Mouse (Mus musculus) MEL (cell line): ENCODE measurements around the gene Grhl3. TPM values are rescaled to one million over a fixed set of nuclear protein-coding genes. Genes with fewer than 3 reads are reported as not detected.
A peak's percentile ranks its signal among the peaks of the same experiment; 100 is the strongest.

Experiments used
- DNase-seq: peaks from one replicate; pipeline ENCODE4 v3.0.0; 2011; ENCODE audit warnings: low read depth, low spot score
- H3K27ac ChIP-seq: 2 replicates; pipeline ENCODE4 v1.5.1; 2012; ENCODE audit warnings: low read depth, mild to moderate bottlenecking, control low read depth, low read length, moderate library complexity; ENCODE audit not compliant: control insufficient read depth
- H3K27me3 ChIP-seq, 2 experiments: fragments of 150-350 bp in 1 of 2; sonication (generic) in 1 of 2; 2 replicates each; pipeline ENCODE4 v1.6.1; 2012; ENCODE audit warnings: low read length in 2 of 2, mild to moderate bottlenecking in 2 of 2, improper control_type of control experiment in 1 of 2, moderate library complexity in 1 of 2; ENCODE audit not compliant: insufficient read depth in 2 of 2, control insufficient read depth in 1 of 2
- H3K36me3 ChIP-seq, 2 experiments: 2 replicates each; pipeline ENCODE4 v1.6.1; 2012 to 2014; ENCODE audit warnings: low read length in 2 of 2, improper control_type of control experiment in 1 of 2, inconsistent platforms in 1 of 2, mild to moderate bottlenecking in 1 of 2; ENCODE audit not compliant: insufficient read depth in 2 of 2, control insufficient read depth in 1 of 2
- H3K4me1 ChIP-seq, 2 experiments: fragments of 150-350 bp in 1 of 2; sonication (generic) in 1 of 2; 2 replicates each; pipeline ENCODE4 v1.6.1; 2012; ENCODE audit warnings: low read length in 2 of 2, improper control_type of control experiment in 1 of 2, mild to moderate bottlenecking in 1 of 2; ENCODE audit not compliant: insufficient read depth in 2 of 2, control insufficient read depth in 1 of 2
- H3K4me3 ChIP-seq, 2 experiments: fragments of 150-350 bp in 1 of 2; sonication (generic) in 1 of 2; 2 replicates each; pipeline ENCODE4 v1.5.1; 2012; ENCODE audit warnings: low read depth in 2 of 2, low read length in 2 of 2, mild to moderate bottlenecking in 2 of 2, moderate library complexity in 2 of 2, control low read depth in 1 of 2, improper control_type of control experiment in 1 of 2; ENCODE audit not compliant: control insufficient read depth in 1 of 2, insufficient read depth in 1 of 2
- H3K79me2 ChIP-seq: 2 replicates; pipeline ENCODE4 v1.6.1; 2012; ENCODE audit warnings: mild to moderate bottlenecking, low read length, moderate library complexity; ENCODE audit not compliant: control insufficient read depth, poor library complexity, insufficient read depth
- H3K9ac ChIP-seq: 2 replicates; pipeline ENCODE4 v1.6.1; 2012; ENCODE audit warnings: low read depth, mild to moderate bottlenecking, control low read depth, low read length, moderate library complexity; ENCODE audit not compliant: control insufficient read depth, poor library complexity, severe bottlenecking
- H3K9me3 ChIP-seq: fragments of 150-350 bp; sonication (generic); replicated peaks from 2 replicates; pipeline ENCODE4 v1.6.1; 2012; ENCODE audit warnings: mild to moderate bottlenecking, low read length, improper control_type of control experiment, moderate library complexity; ENCODE audit not compliant: insufficient read depth
- BHLHE40 ChIP-seq: IDR thresholded peaks from 2 replicates; pipeline ENCODE4 v1.6.1; 2012; ENCODE audit warnings: low read depth, mild to moderate bottlenecking, inconsistent platforms, low read length, improper control_type of control experiment, borderline replicate concordance
- CHD1 ChIP-seq: IDR thresholded peaks from 2 replicates; pipeline ENCODE4 v1.6.1; 2012; ENCODE audit warnings: low read depth, mild to moderate bottlenecking, inconsistent platforms, low read length, improper control_type of control experiment
- CHD2 ChIP-seq: IDR thresholded peaks from 2 replicates; pipeline ENCODE4 v1.6.1; 2011; ENCODE audit warnings: low read length, improper control_type of control experiment
- CTCF ChIP-seq, 3 experiments: IDR thresholded peaks in 2 of 3; conservative IDR thresholded peaks in 1 of 3; 2 replicates each; pipeline ENCODE4 v1.5.1; 2011 to 2012; ENCODE audit warnings: low read length in 3 of 3, low read depth in 2 of 3, mild to moderate bottlenecking in 2 of 3, improper control_type of control experiment in 1 of 3, inconsistent platforms in 1 of 3, mixed read lengths in 1 of 3, moderate library complexity in 1 of 3; ENCODE audit not compliant: control insufficient read depth in 1 of 3, insufficient read depth in 1 of 3, poor library complexity in 1 of 3, severe bottlenecking in 1 of 3
- EP300 ChIP-seq, 2 experiments: IDR thresholded peaks; 2 replicates each; pipeline ENCODE4 v1.6.1; 2011; ENCODE audit warnings: improper control_type of control experiment in 2 of 2, low read length in 2 of 2, low read depth in 1 of 2, mild to moderate bottlenecking in 1 of 2
- ETS1 ChIP-seq: IDR thresholded peaks from 2 replicates; pipeline ENCODE4 v1.6.1; 2012; ENCODE audit warnings: low read depth, mild to moderate bottlenecking, inconsistent platforms, low read length, improper control_type of control experiment, moderate library complexity
- GABPA ChIP-seq: IDR thresholded peaks from 2 replicates; pipeline ENCODE4 v1.6.1; 2012; ENCODE audit warnings: low read depth, mild to moderate bottlenecking, inconsistent platforms, low read length, improper control_type of control experiment, moderate library complexity
- JUND ChIP-seq: IDR thresholded peaks from 2 replicates; pipeline ENCODE4 v1.6.1; 2011; ENCODE audit warnings: low read depth, mild to moderate bottlenecking, improper control_type of control experiment, low read length
- KAT2A ChIP-seq: conservative IDR thresholded peaks from 2 replicates; pipeline ENCODE4 v1.6.1; 2012; ENCODE audit warnings: low read depth, low read length, improper control_type of control experiment, inconsistent platforms
- MAFK ChIP-seq: IDR thresholded peaks from 2 replicates; pipeline ENCODE4 v1.6.1; 2011; ENCODE audit warnings: low read depth, mild to moderate bottlenecking, low read length, improper control_type of control experiment, borderline replicate concordance
- MAZ ChIP-seq: IDR thresholded peaks from 2 replicates; pipeline ENCODE4 v1.6.1; 2012; ENCODE audit warnings: low read depth, mild to moderate bottlenecking, inconsistent platforms, low read length, improper control_type of control experiment
- NELFE ChIP-seq: IDR thresholded peaks from 2 replicates; pipeline ENCODE4 v1.6.1; 2011; ENCODE audit warnings: low read depth, low read length, improper control_type of control experiment
- POLR2A ChIP-seq, 2 experiments: IDR thresholded peaks; 2 replicates each; pipeline ENCODE4 v1.6.1; 2011 to 2012; ENCODE audit warnings: low read length in 2 of 2, mild to moderate bottlenecking in 2 of 2, control low read depth in 1 of 2, improper control_type of control experiment in 1 of 2, low read depth in 1 of 2, moderate library complexity in 1 of 2; ENCODE audit not compliant: control insufficient read depth in 1 of 2, insufficient read depth in 1 of 2, poor library complexity in 1 of 2
- POLR2AphosphoS5 ChIP-seq: IDR thresholded peaks from 2 replicates; pipeline ENCODE4 v1.6.1; 2012; ENCODE audit warnings: low read depth, borderline replicate concordance, mild to moderate bottlenecking, inconsistent platforms, low read length, moderate library complexity, mixed read lengths
- RCOR1 ChIP-seq: IDR thresholded peaks from 2 replicates; pipeline ENCODE4 v1.6.1; 2012; ENCODE audit warnings: low read depth, mild to moderate bottlenecking, inconsistent platforms, low read length, improper control_type of control experiment
- SIN3A ChIP-seq: IDR thresholded peaks from 2 replicates; pipeline ENCODE4 v1.6.1; 2012; ENCODE audit warnings: low read length, improper control_type of control experiment, inconsistent platforms
- SMC3 ChIP-seq: IDR thresholded peaks from 2 replicates; pipeline ENCODE4 v1.6.1; 2011; ENCODE audit warnings: low read depth, low read length, improper control_type of control experiment
- TAL1 ChIP-seq: IDR thresholded peaks from 2 replicates; pipeline ENCODE4 v1.6.1; 2012; ENCODE audit warnings: mild to moderate bottlenecking, inconsistent platforms, low read length, moderate library complexity, mixed read lengths
- TBP ChIP-seq: IDR thresholded peaks from 2 replicates; pipeline ENCODE4 v1.8.0; 2011; ENCODE audit warnings: low read depth, low read length, improper control_type of control experiment
- ZC3H11A ChIP-seq: IDR thresholded peaks from 2 replicates; pipeline ENCODE4 v1.6.1; 2012; ENCODE audit warnings: low read depth, mild to moderate bottlenecking, inconsistent platforms, low read length, improper control_type of control experiment
- ZKSCAN1 ChIP-seq: IDR thresholded peaks from 2 replicates; pipeline ENCODE4 v1.6.1; 2012; ENCODE audit warnings: low read depth, mild to moderate bottlenecking, inconsistent platforms, low read length, improper control_type of control experiment, moderate library complexity
- polyA plus RNA-seq, 2 experiments: library from polyadenylated mRNA; stranded (reverse) in 1 of 2; unstranded in 1 of 2; fragments of >175 nt in 1 of 2; fragments of >200 nt in 1 of 2; gene quantifications; 2 replicates each; pipeline versions ENCODE4 v1.2.1 to v1.2.4; 2012; ENCODE audit warnings: low replicate concordance in 2 of 2, low read depth in 1 of 2; ENCODE audit not compliant: insufficient read length in 2 of 2, insufficient read depth in 1 of 2, missing spikeins in 1 of 2
- total RNA-seq: library from RNA; depleted of rRNA; stranded (reverse); fragments of 300-350 nt; gene quantifications from 2 replicates; pipeline ENCODE4 v1.2.3, GENCODE M21; 2012; rRNA removed

Gene Grhl3
- total and polyA plus RNA-seq, 3 experiments = not detected

GRCm38 (mm10) chr4:135493691-135494520 lies 79.5 kb downstream of the Grhl3 start (continued):
- TF ChIP-seq EP300 (IDR thresholded peaks at IDR 0.05; ENCODE audit: low read depth in 1 of 2, low read length in 2 of 2) = no peak
- TF ChIP-seq GABPA = no peak
- TF ChIP-seq ZC3H11A = no peak
- TF ChIP-seq MAZ = no peak
- no peak for TF ChIP-seq MAFK
- no peak for TF ChIP-seq TAL1
- TF ChIP-seq CTCF (IDR thresholded peaks at IDR 0.05 in 2 of 3, conservative IDR thresholded peaks at IDR 0.05 in 1 of 3; ENCODE audit: control insufficient read depth in 1 of 3, insufficient read depth in 1 of 3, low read depth in 2 of 3, low read length in 3 of 3, poor library complexity in 1 of 3, severe bottlenecking in 1 of 3) = peak in 2 of 3 experiments; percentile 52 to 58; a peak in 4 of 6 replicates
- TF ChIP-seq CHD2 = no peak
- TF ChIP-seq POLR2A (IDR thresholded peaks at IDR 0.05; ENCODE audit: control insufficient read depth in 1 of 2, insufficient read depth in 1 of 2, low read depth in 1 of 2, low read length in 2 of 2, poor library complexity in 1 of 2) = peak in 1 of 2 experiments; percentile 41; a peak in 1 of 4 replicates
- peak; percentile 28; the same call in 1 of the 2 replicates for TF ChIP-seq NELFE
- TF ChIP-seq RCOR1 = no peak
- peak; percentile 55; the same call in 1 of the 2 replicates for TF ChIP-seq CHD1
- TF ChIP-seq SIN3A = peak; percentile 79; the same call in 1 of the 2 replicates
- TF ChIP-seq TBP = 0 out of 2 replicates have a peak, but pooled peaks have one; percentile 25
- no peak for TF ChIP-seq JUND
- peak; percentile 23; the same call in 1 of the 2 replicates for TF ChIP-seq SMC3
- no peak for TF ChIP-seq BHLHE40
- TF ChIP-seq ETS1 = 0 out of 2 replicates have a peak, but pooled peaks have one; percentile 17
- no peak for TF ChIP-seq ZKSCAN1
- no peak for TF ChIP-seq KAT2A
- no peak for TF ChIP-seq POLR2AphosphoS5

- Histone ChIP-seq H3K9me3 (no peaks in the 10 kb centered on the region), H3K4me1 (peaks cover 2 to 16% of the 10 kb centered on the region in 2 experiments; a peak in 3 of 4 replicates), H3K9ac (peak overlapping the region; percentile 40), H3K4me3 (peak overlapping the region; percentile 58 to 96), H3K36me3 (no peaks in the 10 kb centered on the region; a peak in 2 of 4 replicates), H3K79me2 (no peaks in the 10 kb centered on the region; the same call in 1 of the 2 replicates), H3K27me3 (no peaks in the 10 kb centered on the region), H3K27ac (no peak overlapping the region)
- TF ChIP-seq NELFE = 0 out of 2 replicates have a peak, but pooled peaks have one; percentile 11
- no peak for TF ChIP-seq POLR2A (IDR thresholded peaks at IDR 0.05; ENCODE audit: control insufficient read depth in 1 of 2, insufficient read depth in 1 of 2, low read depth in 1 of 2, low read length in 2 of 2, poor library complexity in 1 of 2)
- TF ChIP-seq BHLHE40 = no peak
- peak; percentile 40 for DNase-seq
These were observed 80.2 kb downstream of the Grhl3 start for GRCm38 (mm10) chr4:135493271-135493670.

Other genes starting within 250 kb of the Grhl3 start
- gene Srrm1, start 220.3 kb downstream of the Grhl3 start, total RNA-seq = 26.9 and 29.4 TPM in 2 replicates
- 100 to 1,000 TPM; 138 to 285 TPM for gene Srrm1, start 220.3 kb downstream of the Grhl3 start, polyA plus RNA-seq
- gene Ncmap, start 175.4 kb downstream of the Grhl3 start, total RNA-seq = 0.08 TPM in 1 of 2 replicates, not detected in the other
- under 1 TPM in 1 of 2 experiments, not detected in 1; 0.22 TPM for gene Ncmap, start 175.4 kb downstream of the Grhl3 start, polyA plus RNA-seq
- 6.5 and 7.9 TPM in 2 replicates for gene Rcan3, start 139.8 kb downstream of the Grhl3 start, total RNA-seq
- gene Rcan3, start 139.8 kb downstream of the Grhl3 start, polyA plus RNA-seq = 1 to 10 TPM in 1 of 2 experiments, not detected in 1; 7.8 TPM
- not detected in 2 replicates for gene Stpg1, start 78.8 kb downstream of the Grhl3 start, total RNA-seq
- under 1 TPM in 1 of 2 experiments, not detected in 1; 0.21 TPM for gene Stpg1, start 78.8 kb downstream of the Grhl3 start, polyA plus RNA-seq
- gene Nipal3, start 78.6 kb downstream of the Grhl3 start, total RNA-seq = 3.5 TPM in 2 replicates
- gene Nipal3, start 78.6 kb downstream of the Grhl3 start, polyA plus RNA-seq = 10 to 100 TPM in 1 of 2 experiments, not detected in 1; 10.4 TPM
- gene Ifnlr1, start 112.7 kb upstream of the Grhl3 start, total RNA-seq = not detected in 2 replicates
- under 1 TPM in 1 of 2 experiments, not detected in 1; 0.03 TPM for gene Ifnlr1, start 112.7 kb upstream of the Grhl3 start, polyA plus RNA-seq
- gene Il22ra1, start 154.5 kb upstream of the Grhl3 start, total RNA-seq = not detected in 2 replicates
- under 1 TPM in 1 of 2 experiments, not detected in 1; 0.03 TPM for gene Il22ra1, start 154.5 kb upstream of the Grhl3 start, polyA plus RNA-seq
- gene Myom3, start 186.1 kb upstream of the Grhl3 start, total RNA-seq = not detected in 2 replicates
- not detected for gene Myom3, start 186.1 kb upstream of the Grhl3 start, polyA plus RNA-seq